Mouse (Mus musculus) cerebral cortex, adult 2 months (tissue): Measurements from ENCODE around the gene Best1.

Experiments used
- WGBS: fragments of 180-500 bp; shearing (Covaris S2); methylation state at CpG from one replicate; pipeline ENCODE4 v1.1.7; 2018; 5-methylcytosine and 5-hydroxymethylcytosine counted together

Best1 gene

DNA sequence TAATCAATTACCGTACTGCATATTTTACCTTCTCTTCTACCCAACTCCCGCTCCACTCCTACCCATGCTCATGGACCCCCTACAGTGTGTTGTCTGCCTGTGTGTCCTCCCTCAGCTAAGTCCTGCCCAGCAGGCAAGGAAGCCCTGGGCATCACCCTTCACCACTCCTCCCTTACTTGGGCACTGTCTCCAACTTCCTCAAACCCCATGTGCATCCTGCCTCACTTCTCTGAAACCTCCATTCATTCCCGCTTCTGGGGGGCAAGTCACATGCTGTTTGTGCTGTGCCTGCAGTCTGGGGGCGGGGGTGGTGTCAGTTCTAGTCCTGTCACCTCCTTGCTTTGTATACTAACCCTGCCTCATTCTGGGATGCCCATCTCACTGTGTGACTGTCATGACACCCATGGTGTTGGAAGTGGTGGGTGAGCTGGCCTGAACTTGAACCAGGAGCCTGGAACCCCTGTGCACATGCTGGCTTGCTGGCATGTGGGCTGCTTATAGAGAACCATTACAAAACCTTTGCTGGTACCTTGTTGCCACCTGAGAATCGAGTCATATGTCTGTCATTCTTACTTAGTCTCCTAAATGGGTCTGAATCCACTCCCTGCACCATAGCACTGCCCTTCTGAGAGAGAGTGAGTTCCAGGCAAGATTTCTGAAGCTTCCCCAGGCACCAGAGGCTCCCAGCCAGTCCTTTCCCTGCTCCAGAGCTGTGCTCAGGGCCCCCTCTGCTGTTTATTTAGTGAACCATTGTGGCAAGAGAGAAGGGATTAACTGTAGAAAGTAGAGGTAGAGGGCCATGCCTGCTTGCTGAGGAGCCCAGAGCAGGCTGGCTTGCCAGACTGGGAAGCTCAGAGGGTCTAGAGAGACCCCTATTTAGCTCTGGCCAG, 21.2 kb upstream of the Best1 start:
- WGBS: 75% methylated on average over 5 of the region's 5 CpGs

- 85% methylated on average over 2 of the region's 2 CpGs for WGBS
These were observed 20.5 kb upstream of the Best1 start for GRCm38 (mm10) chr19:10021981-10022380.

- 81% methylated on average over 4 of the region's 4 CpGs for WGBS
These were observed 17.9 kb upstream of the Best1 start for GRCm38 (mm10) chr19:10019214-10019760.

DNA sequence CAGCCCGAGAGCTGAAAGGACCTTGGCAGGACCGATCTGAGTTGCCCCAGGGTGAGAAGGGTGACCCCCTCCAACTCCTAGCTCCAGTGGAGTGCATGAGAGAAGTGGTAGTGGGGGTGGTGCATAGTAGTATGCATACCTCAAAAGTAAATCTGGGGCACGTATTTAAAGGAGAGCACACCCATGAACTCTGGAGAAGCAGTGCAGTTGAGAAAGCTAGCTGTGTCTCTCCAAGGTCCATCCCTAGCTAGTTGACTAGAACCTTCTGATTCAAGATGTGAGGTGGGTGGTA, 17.0 kb upstream of the Best1 start:
- WGBS: 1% methylated on average over 3 of the region's 3 CpGs

- WGBS: 9% methylated on average over 44 of the region's 44 CpGs
These were observed 16.4 kb upstream of the Best1 start for GRCm38 (mm10) chr19:10017637-10018526.

DNA sequence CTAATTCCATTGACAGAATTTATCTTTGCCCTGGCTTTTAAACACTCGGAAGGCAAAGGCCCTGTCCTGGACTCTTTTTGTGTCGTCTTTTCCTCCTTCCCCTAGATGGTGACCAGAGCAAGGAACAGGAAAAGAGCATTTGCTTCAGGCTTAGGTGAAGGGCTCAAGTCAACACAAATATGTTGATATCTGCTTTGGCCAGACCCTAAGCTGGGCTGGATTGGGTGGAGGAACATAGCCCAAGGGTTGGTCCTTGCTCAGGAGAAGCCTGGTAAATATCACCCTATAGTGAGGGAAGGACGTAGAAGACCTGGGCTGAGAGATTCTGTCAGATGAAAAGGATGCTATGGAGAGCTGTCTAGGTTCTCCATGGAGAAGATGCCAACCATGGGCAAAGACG, 14.7 kb upstream of the Best1 start:
- WGBS: 91% methylated on average over 4 of the region's 4 CpGs

GRCm38 (mm10) chr19:10015442-10015841, 14.0 kb upstream of the Best1 start:
- WGBS: 79% methylated on average over 4 of the region's 4 CpGs

DNA sequence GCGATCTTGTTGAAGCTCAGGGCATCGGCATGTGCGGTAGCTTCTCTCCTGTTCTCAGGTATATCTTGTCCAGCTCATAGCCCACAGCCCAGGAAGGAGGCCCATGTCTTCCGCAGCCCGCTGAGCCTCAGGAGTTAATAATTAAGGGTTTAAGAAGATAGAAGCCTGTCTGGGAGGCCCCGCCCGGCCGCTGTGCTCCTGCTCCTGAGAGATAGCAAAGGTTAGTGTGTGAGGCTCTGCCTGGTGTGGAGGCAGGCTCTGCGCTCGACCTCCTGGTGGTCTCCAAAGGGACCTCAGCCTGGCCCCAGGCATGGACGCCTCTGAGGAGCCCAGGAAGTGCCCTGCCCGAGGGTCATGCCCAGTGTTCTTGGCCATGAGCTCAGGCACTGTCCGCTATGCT, 13.4 kb upstream of the Best1 start:
- WGBS: 91% methylated on average over 13 of the region's 13 CpGs

- 77% methylated on average over 5 of the region's 5 CpGs for WGBS
These were observed 12.5 kb upstream of the Best1 start for GRCm38 (mm10) chr19:10013913-10014312.

- 79% methylated on average over 3 of the region's 3 CpGs for WGBS
These were observed 11.9 kb upstream of the Best1 start for GRCm38 (mm10) chr19:10013348-10013747.

- WGBS: 74% methylated on average over 6 of the region's 6 CpGs
These were observed 11.4 kb upstream of the Best1 start for GRCm38 (mm10) chr19:10012827-10013278.

DNA sequence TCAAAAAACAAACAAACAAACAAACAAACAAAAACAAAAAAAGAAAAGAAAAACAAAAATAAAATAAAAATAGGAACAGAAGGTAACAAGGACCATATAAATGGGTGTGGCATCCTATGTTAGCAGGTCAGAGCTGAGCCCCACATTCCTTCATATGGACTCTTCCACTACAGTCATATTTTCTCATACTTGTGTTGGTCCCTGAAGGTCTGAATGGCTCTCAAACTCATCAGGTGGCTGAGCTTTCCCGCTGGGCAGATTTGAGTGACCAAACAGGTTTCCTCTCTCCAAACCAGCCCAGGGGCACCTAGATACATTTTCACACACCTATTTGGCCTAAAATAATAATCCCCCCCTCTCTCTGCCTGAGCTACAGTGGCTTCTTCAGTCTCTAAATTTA, 10.0 kb upstream of the Best1 start:
- WGBS: 97% methylated on average over 1 of the region's 1 CpGs

DNA sequence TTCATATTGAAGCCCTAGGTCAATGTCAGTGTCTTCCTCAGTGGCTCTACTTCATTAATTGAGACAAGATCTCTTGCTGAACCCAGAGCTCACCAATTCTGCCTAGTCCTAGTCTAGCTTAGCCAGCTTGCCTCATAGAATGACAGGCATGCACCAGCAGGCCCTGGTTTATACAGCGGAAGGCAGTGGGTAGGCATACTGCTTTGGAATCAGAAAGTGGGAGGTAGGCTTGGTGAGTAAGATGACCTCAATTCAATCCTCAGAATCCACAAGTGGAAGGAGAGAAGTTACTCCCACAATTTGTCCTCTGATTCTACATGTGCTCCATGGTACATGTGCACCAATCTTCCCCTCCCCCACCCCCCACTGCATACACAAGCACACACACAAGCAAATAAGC, 2.3 kb upstream of the Best1 start:
- 50% methylated on average over 1 of the region's 1 CpGs for WGBS

GRCm38 (mm10) chr19:10000330-10000729, 1.1 kb downstream of the Best1 start:
- WGBS: 31% methylated on average over 3 of the region's 3 CpGs

DNA sequence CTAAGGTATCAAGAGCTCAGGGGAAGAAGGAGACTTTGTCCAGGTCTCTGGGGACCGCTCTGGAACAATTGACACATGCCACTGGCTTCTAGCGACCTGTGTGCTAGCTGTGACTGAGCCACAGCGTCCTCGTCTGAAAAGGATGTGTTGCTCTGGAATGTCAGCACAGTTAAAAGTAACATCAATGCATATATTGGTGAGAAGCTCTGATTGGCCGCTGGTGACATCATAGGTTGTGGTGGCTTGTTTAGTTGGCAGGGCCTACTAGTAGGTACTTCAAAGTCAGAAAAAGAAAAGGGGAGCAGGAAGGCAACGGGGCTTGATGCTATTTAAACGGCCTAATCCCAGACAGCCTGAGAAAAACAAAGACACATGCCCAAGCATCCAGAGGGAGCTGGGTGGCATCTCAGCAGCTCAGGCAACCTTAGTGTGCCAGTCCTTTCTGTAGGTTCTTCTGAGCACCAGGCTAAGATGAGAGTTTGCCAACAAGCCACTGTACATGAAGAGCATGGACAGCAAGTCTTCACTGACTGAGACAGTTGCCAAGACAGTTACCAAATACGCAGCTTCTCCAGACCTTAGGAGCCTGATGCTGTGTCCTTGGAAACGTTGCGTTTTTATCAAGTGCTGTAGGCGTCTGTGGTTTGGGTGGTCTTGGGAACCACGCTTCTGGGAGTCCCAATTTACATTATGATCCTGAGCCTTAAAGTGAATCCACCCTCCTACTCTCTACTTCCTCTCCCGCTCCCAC, 2.5 kb downstream of the Best1 start:
- WGBS: 47% methylated on average over 13 of the region's 13 CpGs

GRCm38 (mm10) chr19:9998063-9998416, 3.4 kb downstream of the Best1 start:
- whole genome bisulfite sequencing: 83% methylated on average over 2 of the region's 2 CpGs

GRCm38 (mm10) chr19:9997204-9998062, 4.0 kb downstream of the Best1 start:
- WGBS: 80% methylated on average over 12 of the region's 12 CpGs

DNA sequence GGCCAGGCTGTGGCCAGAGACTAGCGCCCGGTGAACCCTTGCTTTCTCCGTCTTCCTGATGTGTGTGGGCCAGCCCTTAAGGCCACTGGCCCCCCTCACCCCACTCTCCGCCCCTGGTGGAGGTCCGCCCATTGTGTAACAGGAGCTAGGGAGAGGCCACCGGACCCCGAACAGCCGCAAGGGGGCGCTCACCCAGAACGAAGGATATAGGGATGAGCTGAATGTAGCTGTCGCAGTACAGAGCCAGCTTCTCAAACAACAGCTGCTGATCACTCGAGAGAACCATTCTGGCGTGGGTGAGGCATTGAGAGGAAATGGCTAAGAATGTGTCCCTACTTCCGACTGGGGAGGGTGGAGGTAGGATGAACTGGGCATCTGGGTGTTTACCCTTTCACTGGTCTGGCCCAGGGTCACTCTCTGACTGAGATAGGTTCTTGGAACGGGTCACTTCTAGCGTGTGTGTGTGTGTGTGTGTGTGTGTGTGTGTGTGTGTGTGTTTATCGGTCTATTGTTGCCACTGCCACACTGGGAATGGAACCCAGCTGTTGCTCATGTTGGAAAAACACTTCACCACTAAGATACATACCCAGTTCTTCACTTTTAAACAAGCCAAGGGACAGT, 8.3 kb downstream of the Best1 start:
- 10% methylated on average over 17 of the region's 17 CpGs for WGBS

DNA sequence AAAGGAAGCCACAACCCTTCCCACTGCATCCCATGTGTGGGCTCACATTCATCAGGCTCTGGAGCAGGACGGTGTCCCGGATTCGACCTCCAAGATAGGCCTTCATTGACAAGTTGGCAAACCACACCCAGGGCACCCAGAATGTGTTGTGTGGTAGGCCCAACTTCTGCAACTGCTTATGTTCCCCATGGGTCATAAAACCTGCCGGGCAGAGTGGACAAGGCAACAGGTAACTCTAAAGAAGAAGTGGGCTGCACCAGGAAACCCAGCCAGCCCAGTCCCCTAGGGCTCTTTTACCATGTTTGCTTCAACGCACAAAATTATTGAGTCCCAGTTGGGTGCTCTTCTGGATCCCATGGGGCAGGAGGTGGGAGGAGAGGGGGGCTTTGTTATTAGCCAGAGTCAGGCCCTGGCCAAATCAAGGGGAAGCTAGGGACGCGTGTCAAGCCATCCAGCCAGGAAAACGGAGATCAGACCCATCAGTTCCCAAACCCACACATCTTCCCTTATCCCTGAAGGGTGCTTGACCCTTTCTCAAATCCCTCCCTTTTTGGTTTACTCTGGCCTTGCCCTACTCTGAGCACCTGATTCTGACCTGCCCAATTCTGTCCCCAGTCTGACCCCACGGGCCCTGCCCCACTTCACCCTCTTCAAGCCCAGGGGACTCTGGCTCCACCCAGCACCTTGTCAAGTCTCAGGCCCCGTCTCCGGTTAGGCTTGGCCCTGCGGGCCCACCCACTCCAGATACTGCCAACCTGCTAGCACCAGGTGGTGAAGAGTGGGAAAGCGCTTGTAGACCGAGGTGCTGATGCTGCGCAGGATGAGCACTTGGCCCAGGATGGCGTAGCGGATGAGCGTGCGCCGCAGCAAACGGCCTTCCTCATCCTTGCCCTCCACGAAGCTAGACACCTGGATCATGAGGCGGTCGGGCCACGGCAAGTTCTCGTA, 9.1 kb downstream of the Best1 start:
- WGBS: 60% methylated on average over 26 of the region's 26 CpGs
